Mouse (Mus musculus): Measurements from ENCODE around the gene Myo1a. TPM values are rescaled to one million over a fixed set of nuclear protein-coding genes. Genes with fewer than 3 reads are reported as not detected.

The Myo1a gene
- polyA plus RNA-seq, 1 experiment = 18.5 TPM

GRCm38 (mm10) chr10:127748847-127749612, 44.1 kb downstream of the Myo1a start:
- peaks cover 14% of the 10 kb centered on the region for H3K4me1 ChIP-seq (ENCODE audit: control insufficient read depth, insufficient read depth, low read length)
- no peak overlapping the region for H3K27ac ChIP-seq (ENCODE audit: control insufficient read depth, insufficient read depth, low read depth, low read length)
- no peaks in the 10 kb centered on the region for H3K27me3 ChIP-seq (ENCODE audit: control insufficient read depth, insufficient read depth, low read length)
- no peak for TF ChIP-seq CTCF (IDR thresholded peaks at IDR 0.05; ENCODE audit: control insufficient read depth, insufficient read depth, insufficient replicate concordance, low read depth, low read length)
- no peak for TF ChIP-seq POLR2A (IDR thresholded peaks at IDR 0.05; ENCODE audit: control insufficient read depth, low read depth, low read length)
- H3K36me3 ChIP-seq (ENCODE audit: control insufficient read depth, insufficient read depth, low read length) = no peaks in the 10 kb centered on the region; the same call in 1 of the 2 replicates
- H3K4me3 ChIP-seq (ENCODE audit: control insufficient read depth, low read depth, low read length) = no peak overlapping the region

- TF ChIP-seq POLR2A (IDR thresholded peaks at IDR 0.05; ENCODE audit: control insufficient read depth, low read depth, low read length) (no peak), CTCF (IDR thresholded peaks at IDR 0.05; ENCODE audit: control insufficient read depth, insufficient read depth, insufficient replicate concordance, low read depth, low read length) (no peak)
- Histone ChIP-seq H3K36me3 (ENCODE audit: control insufficient read depth, insufficient read depth, low read length) (no peaks in the 10 kb centered on the region), H3K27ac (ENCODE audit: control insufficient read depth, insufficient read depth, low read depth, low read length) (peak overlapping the region; percentile 12), H3K27me3 (ENCODE audit: control insufficient read depth, insufficient read depth, low read length) (no peaks in the 10 kb centered on the region), H3K4me3 (ENCODE audit: control insufficient read depth, low read depth, low read length) (peak overlapping the region; percentile 22), H3K4me1 (ENCODE audit: control insufficient read depth, insufficient read depth, low read length) (peaks cover 14% of the 10 kb centered on the region)
Measured at GRCm38 (mm10) chr10:127750136-127750777, 45.3 kb downstream of the Myo1a start.

GRCm38 (mm10) chr10:127751548-127751947, 46.6 kb downstream of the Myo1a start, which contains the start of gene Gpr182:
TSS of gene Gpr182 (minus strand) at chr10:127751732.
- Histone ChIP-seq H3K36me3 (ENCODE audit: control insufficient read depth, insufficient read depth, low read length) (no peaks in the 10 kb centered on the region), H3K4me1 (ENCODE audit: control insufficient read depth, insufficient read depth, low read length) (peaks cover 22% of the 10 kb centered on the region), H3K4me3 (ENCODE audit: control insufficient read depth, low read depth, low read length) (peak within 1 kb of the TSS; percentile 2; the same call in 1 of the 2 replicates), H3K27me3 (ENCODE audit: control insufficient read depth, insufficient read depth, low read length) (no peaks in the 10 kb centered on the region), H3K27ac (ENCODE audit: control insufficient read depth, insufficient read depth, low read depth, low read length) (no peak within 1 kb of the TSS)
- TF ChIP-seq CTCF (IDR thresholded peaks at IDR 0.05; ENCODE audit: control insufficient read depth, insufficient read depth, insufficient replicate concordance, low read depth, low read length) (no peak), POLR2A (IDR thresholded peaks at IDR 0.05; ENCODE audit: control insufficient read depth, low read depth, low read length) (no peak)

GRCm38 (mm10) chr10:127754566-127755166, 49.7 kb downstream of the Myo1a start:
- peaks cover 21% of the 10 kb centered on the region for H3K4me1 ChIP-seq (ENCODE audit: control insufficient read depth, insufficient read depth, low read length)
- no peaks in the 10 kb centered on the region for H3K27me3 ChIP-seq (ENCODE audit: control insufficient read depth, insufficient read depth, low read length)
- peak overlapping the region; percentile 71 for H3K27ac ChIP-seq (ENCODE audit: control insufficient read depth, insufficient read depth, low read depth, low read length)
- no peak for TF ChIP-seq CTCF (IDR thresholded peaks at IDR 0.05; ENCODE audit: control insufficient read depth, insufficient read depth, insufficient replicate concordance, low read depth, low read length)
- no peak for TF ChIP-seq POLR2A (IDR thresholded peaks at IDR 0.05; ENCODE audit: control insufficient read depth, low read depth, low read length)
- no peaks in the 10 kb centered on the region for H3K36me3 ChIP-seq (ENCODE audit: control insufficient read depth, insufficient read depth, low read length)
- no peak overlapping the region for H3K4me3 ChIP-seq (ENCODE audit: control insufficient read depth, low read depth, low read length)

- Histone ChIP-seq H3K36me3 (ENCODE audit: control insufficient read depth, insufficient read depth, low read length) (no peaks in the 10 kb centered on the region), H3K27ac (ENCODE audit: control insufficient read depth, insufficient read depth, low read depth, low read length) (peak overlapping the region; percentile 71), H3K27me3 (ENCODE audit: control insufficient read depth, insufficient read depth, low read length) (no peaks in the 10 kb centered on the region), H3K4me1 (ENCODE audit: control insufficient read depth, insufficient read depth, low read length) (peaks cover 16% of the 10 kb centered on the region), H3K4me3 (ENCODE audit: control insufficient read depth, low read depth, low read length) (no peak overlapping the region)
- TF ChIP-seq POLR2A (IDR thresholded peaks at IDR 0.05; ENCODE audit: control insufficient read depth, low read depth, low read length) = no peak
- no peak for TF ChIP-seq CTCF (IDR thresholded peaks at IDR 0.05; ENCODE audit: control insufficient read depth, insufficient read depth, insufficient replicate concordance, low read depth, low read length)
Measured at GRCm38 (mm10) chr10:127755246-127755645, 50.3 kb downstream of the Myo1a start.

- H3K4me3 ChIP-seq (ENCODE audit: control insufficient read depth, low read depth, low read length) = peak overlapping the region; percentile 10
Measured at GRCm38 (mm10) chr10:127755770-127756468, 50.9 kb downstream of the Myo1a start.

More at GRCm38 (mm10) chr10:127755770-127756468, 50.9 kb downstream of the Myo1a start:
- H3K27ac ChIP-seq (ENCODE audit: control insufficient read depth, insufficient read depth, low read depth, low read length) = peak overlapping the region; percentile 2; the same call in 1 of the 2 replicates
- peaks cover 9% of the 10 kb centered on the region for H3K4me1 ChIP-seq (ENCODE audit: control insufficient read depth, insufficient read depth, low read length)
- no peaks in the 10 kb centered on the region for H3K27me3 ChIP-seq (ENCODE audit: control insufficient read depth, insufficient read depth, low read length)
- H3K36me3 ChIP-seq (ENCODE audit: control insufficient read depth, insufficient read depth, low read length) = no peaks in the 10 kb centered on the region
- 0 out of 2 replicates have a peak, but pooled peaks have one; percentile 15 for TF ChIP-seq POLR2A (IDR thresholded peaks at IDR 0.05; ENCODE audit: control insufficient read depth, low read depth, low read length)
- TF ChIP-seq CTCF (IDR thresholded peaks at IDR 0.05; ENCODE audit: control insufficient read depth, insufficient read depth, insufficient replicate concordance, low read depth, low read length) = no peak

Measured in testis, adult 2 months (tissue).